Mouse (Mus musculus) layer of hippocampus, adult 9-10 months (tissue): ENCODE measurements at regions not wholly inside any gene's neighbourhood (a gene's known extent, or its start where the extent isn't known, plus 50 kb on each side); places are given as distances from the start of the nearest gene placed in this dataset.
"Not testable (repeated sequence)": the region's sequence is repeated elsewhere in the genome, so short reads cannot be mapped to it uniquely, and the experiment has no call there.

Experiments
- DNase-seq: peaks from one replicate; pipeline ENCODE4 v3.0.0; 2022; ENCODE audit warnings: low spot score

DNA sequence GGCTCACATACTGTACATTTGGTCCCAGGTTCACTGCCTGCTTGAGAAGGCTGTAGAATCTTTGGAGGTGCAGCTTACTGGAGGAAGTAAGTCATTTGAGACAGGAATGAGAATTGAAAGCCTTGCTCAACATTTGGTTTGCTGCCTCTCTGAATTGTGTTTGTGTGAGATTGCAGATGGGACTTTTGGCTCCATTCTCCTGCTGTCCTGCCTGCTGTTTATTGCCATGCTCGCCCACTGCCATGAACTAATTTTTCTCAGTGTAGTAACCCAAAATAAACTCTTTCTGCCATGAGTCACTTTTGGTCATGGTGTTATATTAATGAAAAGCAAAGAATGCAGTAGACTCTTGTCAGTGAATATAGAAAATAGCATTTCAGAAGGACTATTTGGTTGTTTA lies 368.1 kb downstream of the Gm8797 start:
- peak; percentile 29 for DNase-seq

GRCm38 (mm10) chr3:6135754-6136153 lies 385.1 kb downstream of the Gm8797 start:
- DNase-seq = not testable (repeated sequence)

- DNase-seq = no peak
Measured at GRCm38 (mm10) chr3:6137374-6137773, 386.8 kb downstream of the Gm8797 start.

DNA sequence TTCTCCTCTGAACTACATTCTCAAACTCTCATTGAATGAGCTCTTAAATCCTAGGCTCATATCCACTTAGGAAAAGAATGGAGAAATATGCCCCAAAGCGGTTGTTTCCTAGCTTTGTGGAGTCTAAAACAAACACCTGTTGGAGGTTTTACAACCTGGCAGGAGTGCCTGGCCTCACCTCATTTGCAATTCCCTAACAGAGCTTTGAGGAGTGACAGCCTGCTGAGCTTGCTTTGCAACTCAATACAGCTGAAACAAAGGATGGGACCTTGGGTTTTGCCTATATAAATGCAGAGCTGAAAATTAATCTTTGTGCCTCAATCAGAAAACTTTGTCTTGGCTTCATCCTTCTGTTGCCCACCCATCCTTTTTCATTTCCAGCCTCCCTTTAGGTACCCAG lies 423.2 kb downstream of the Gm8797 start:
- DNase-seq = no peak

GRCm38 (mm10) chr3:6182533-6182932 lies 431.9 kb downstream of the Gm8797 start:
- no peak for DNase-seq

DNA sequence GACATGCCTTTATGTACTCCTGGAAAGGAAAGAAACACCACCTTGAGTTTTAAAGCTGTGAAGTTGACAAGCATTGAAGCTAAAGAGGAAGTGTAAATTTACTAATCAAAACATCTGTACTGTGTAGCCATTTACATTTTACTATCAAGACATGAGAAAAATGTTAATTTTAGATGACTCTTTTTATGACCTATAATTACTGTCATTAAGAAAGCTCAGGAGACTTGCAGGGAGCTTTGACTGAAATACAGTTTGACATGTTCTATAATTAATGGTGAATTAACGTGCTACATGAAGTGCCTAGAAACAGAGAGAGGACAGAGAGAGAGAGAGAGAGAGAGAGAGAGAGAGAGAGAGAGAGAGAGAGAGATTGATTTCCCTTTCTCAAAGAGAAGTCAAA lies 432.8 kb downstream of the Gm8797 start:
- no peak for DNase-seq

- no peak for DNase-seq
Measured at GRCm38 (mm10) chr3:6204656-6205055, 415.6 kb downstream of the 1700008P02Rik start.

DNA sequence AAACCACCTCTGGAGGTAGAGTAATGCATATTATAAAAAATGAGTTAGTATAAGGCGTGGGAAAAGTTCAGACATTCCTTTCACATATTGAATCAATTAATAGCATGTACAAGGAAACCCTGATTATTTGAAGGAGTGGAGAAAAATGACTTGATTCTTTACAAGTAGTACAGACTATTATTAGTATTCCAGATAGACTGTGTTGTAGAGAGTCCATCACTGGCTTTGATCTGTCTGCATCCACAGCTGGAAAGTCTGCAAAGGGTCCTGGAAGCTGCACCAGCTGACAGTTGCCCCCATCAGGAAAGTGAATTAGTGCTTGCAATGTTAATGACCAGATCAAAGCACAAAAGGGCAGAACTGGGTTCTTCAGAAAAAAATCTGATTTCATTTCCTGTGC lies 391.6 kb downstream of the 1700008P02Rik start:
- no peak for DNase-seq
